Mouse (Mus musculus) brain, embryonic 14.5 days (tissue): ENCODE measurements at regions not wholly inside any gene's neighbourhood (a gene's known extent, or its start where the extent isn't known, plus 50 kb on each side); places are given as distances from the start of the nearest gene placed in this dataset.

ENCODE experiments used
- DNase-seq: peaks from one replicate; pipeline ENCODE4 v3.0.0-alpha.2; 2011; ENCODE audit warnings: low read depth
- CTCF ChIP-seq: fragments of 200-500 bp; IDR thresholded peaks from 2 replicates; pipeline ENCODE4 v1.5.1; 2012; ENCODE audit warnings: inconsistent platforms, mild to moderate bottlenecking, moderate library complexity, borderline replicate concordance; ENCODE audit not compliant: insufficient read depth, insufficient read length; ENCODE audit errors: extremely low read depth
- POLR2A ChIP-seq: fragments of 200-500 bp; IDR thresholded peaks from 2 replicates; pipeline ENCODE4 v1.6.1; 2012; ENCODE audit warnings: mild to moderate bottlenecking, inconsistent platforms, borderline replicate concordance; ENCODE audit not compliant: poor library complexity, insufficient read depth, insufficient read length, severe bottlenecking; ENCODE audit errors: extremely low read depth

DNA sequence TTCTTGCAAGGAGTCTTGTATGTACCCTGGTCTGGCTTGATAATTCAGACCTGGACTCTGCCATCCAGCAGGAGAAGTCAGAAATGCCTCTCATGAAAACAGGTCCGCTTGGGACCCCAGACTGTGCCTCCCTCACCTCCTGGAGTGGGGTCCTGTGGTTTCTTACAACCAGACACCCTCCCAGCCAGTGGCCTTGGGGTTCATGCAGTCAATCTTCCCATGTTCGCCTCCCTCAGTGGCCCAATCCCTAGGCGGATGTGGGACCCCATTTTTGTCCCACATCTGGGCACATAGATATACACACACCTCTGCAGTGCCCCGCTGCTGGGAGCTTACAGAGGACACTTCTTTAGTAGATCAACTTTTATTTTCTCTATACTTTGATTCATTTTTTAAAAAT lies 217.7 kb downstream of the Lrfn2 start:
- no peak for DNase-seq
- no peak for TF ChIP-seq CTCF
- no peak for TF ChIP-seq POLR2A

DNA sequence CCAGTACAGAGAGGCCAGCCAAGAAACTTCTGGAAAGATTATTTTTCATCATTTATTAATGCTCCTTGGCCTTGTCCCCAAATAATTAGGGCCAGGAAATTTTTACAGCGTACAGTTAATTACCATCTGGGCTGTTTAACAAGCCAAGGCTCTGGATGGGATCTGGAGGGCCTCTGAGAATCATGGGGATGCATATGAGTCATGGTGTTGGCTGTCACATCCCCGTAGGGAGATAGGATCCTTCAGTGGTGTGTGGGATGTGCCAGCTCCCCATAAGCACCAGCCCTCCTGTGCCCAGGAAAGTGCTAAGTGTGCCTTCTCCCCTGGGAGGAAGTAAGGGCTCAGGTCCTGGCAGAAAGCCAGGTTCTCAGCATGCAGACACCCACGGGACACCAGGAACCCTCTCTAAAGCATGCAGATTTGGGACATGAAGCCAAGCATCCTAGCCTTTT lies 218.8 kb downstream of the Lrfn2 start:
- TF ChIP-seq POLR2A, result no peak
- no peak for TF ChIP-seq CTCF
- DNase-seq, result peak; percentile 63

DNA sequence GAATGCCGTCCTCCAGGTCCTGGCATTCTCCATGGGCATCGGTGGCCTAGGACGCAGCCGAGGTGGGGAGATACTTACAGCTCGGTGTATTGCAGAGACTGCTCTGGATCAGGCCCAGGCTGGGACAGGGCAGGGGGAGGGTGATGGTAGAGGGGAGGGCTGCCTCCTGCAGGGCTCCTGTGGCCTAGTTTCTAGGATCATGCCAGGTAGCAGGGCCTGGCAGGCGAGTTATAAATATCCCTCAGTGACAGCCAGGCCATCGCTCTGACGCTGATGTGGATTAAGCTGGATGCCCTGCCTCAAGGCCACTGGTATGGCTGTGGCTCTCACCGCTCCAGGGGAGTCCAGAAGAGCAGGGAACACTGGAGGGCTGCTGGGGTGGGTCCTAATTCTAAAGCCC lies 221.8 kb downstream of the Lrfn2 start:
- no peak for DNase-seq
- no peak for TF ChIP-seq CTCF
- TF ChIP-seq POLR2A, result no peak

DNA sequence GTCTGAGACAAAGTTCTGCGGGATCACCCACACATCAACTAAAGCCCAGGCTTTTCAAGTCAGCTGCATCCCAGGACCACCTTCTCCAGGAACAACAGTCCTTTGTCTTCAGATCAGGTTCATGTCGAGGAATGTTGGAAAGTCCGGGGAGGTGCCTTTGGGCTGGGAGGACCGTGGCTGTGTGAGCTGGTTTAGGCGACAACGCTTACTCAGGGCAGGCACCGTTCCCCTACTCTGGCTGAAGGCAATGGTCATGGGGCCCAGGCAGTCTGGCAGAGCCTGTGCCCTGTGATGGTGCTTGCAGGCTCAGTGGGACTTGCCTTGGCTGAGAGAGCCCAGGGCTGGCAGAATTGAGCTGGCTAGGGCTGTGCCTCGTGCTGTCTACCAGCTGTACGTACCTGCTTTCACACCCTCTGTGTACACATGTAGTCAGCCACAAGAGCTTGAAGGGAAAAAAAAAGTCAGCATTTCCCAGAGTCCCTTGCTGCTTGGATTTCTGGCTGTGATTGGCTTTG lies 222.9 kb downstream of the Lrfn2 start:
- no peak for DNase-seq
- TF ChIP-seq CTCF, result no peak
- TF ChIP-seq POLR2A, result no peak

DNA sequence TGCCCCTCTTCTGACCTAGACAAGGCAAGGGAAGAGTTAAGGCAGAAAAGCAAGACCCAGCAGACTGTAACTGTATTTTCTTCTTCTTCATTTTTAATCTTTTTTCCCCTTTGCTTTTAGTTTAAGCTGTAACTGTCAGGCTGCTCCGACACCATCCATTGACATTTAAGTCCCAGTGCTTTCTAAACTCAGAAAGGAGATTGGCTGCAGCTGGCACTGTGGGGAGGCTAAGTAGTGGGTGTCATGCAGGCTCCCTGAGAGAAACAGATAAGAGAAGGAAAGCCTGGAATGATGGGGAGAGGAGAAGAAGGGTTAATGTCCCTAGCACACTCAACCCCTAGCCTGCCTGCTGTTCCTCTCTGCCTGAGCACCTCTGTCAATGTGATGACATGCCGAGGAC lies 225.4 kb downstream of the Lrfn2 start:
- TF ChIP-seq POLR2A, result no peak
- no peak for TF ChIP-seq CTCF
- no peak for DNase-seq

DNA sequence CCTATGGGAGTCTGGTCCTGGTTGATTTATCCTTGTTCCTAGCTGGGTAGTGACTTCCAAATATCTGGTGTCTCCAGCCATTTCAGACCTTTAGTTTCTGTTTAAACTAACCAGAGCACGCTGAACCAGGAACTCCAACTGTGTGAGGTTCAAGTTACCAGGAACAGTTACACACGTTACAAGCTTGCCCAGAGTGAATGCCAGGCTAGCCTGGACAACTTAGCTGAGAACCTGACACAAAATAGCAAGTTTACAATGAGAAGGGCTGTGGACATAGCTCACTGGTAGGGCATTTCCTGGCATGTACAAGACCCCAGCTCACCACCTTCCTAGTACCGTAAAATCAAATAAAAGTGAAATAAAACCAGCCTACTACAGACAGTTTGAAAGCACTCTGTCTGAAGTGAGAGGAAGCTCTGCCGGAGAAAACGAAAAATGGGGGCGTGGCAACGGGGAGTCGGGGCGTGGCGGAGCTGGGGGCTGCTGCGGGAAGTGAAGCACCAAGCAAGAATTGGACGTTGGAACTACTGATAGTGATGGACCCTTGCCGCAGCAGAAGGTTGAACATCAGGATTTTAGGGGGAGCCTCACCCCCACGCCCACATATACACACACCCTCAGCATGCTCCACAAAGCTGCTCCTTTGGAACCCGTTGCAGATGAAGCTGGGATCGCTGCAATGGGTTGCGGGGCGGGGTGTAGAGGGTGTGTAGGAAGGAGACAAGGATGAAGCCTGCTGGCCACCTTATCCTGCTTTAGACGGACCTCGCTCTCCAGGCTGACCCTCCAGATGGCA lies 239.3 kb downstream of the Lrfn2 start:
- TF ChIP-seq POLR2A, result no peak
- no peak for TF ChIP-seq CTCF
- peak; percentile 57 for DNase-seq

DNA sequence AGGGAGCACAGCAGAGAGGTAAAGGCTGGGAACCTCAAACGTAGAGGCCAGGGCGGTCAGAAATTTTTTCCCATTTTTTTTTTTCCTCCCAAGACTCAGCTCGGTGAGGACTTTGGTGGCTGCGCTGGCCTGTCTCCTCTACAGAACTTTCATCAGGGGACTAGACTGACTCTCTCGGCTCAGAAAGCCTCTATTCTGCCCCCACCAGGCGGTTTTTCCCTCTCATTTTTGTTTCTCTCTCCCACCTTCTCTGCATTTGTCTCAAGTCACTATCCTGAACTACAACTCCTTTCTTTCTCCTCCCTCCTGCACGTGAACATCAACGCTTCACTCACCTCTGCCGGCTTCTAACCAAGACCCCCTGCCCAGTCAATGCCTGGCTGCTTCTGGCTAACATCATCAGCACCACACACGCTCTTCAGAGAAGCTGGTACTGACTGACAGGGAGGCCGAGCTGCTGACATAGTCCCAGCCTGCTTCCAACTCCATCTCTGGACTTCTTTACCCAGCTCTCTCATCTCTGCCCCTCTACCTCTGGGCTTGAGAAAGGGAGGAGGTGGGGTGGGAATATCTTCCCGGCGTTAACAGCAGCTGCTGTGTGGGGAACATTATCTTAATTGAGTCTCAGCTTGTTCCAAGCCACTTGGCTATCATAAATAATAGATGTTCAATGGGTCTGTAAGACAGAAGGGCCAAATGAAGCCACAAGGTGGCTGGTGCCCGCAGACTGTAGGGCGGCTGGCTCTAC lies 240.0 kb downstream of the Lrfn2 start:
- TF ChIP-seq POLR2A (no peak), CTCF (no peak; the same call in 1 of the 2 replicates)
- DNase-seq, result peak; percentile 52

DNA sequence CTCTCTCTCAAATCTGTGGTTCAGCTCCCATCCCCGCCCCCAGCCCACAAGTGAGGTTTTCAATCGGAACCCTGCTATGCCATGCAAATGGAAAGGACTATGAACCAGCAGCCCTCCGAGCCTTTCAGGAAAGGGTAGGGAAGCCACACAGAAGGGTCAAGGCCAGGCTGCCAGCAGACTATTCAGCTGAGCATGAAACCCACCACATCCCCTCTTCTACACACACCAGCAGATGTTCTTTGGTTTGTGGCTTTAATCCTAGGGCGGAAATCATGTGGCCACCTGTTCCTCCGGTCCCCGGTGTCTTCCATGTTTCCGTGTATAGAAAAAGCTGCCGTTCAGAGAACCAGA lies 240.6 kb downstream of the Lrfn2 start:
- TF ChIP-seq POLR2A (no peak), CTCF (no peak)
- no peak for DNase-seq

DNA sequence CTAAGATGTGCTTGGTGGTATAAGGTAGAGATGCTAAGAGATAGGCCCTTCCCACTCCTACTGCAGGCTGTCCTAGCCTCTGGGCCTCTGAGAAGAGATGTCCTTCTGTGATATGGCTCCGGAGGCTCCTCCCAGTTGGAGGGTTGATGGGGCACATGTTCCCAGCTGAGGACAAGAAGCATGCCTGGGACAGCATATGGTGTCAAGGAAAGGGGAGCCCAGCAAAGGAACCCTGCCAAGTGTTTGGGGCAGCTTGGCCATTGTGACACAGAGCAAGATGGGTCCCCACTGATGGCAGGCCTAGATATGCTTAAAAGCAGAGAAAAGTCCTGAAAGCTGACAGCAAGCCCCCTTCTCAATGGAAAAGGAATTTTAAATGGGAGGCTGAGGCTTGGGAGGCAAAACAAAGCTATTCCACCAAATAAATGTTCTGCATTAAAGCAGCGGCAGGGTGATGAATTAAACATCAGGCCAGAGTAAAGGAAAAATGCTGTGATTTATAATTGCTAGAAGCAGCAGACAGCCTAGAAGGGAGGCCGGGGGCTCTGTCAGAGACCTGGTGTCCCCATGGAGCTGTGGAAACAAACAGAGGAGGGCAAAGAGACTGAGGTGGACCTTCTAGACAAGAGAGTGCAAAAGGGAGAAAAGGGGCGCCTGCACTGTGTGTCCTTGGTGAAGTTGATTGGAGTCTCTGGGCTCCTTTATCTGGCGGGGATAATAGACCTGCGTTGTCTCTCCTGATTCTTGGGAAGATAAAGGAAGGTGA lies 246.0 kb downstream of the Lrfn2 start:
- TF ChIP-seq CTCF (no peak), POLR2A (no peak)
- peak; percentile 64 for DNase-seq

DNA sequence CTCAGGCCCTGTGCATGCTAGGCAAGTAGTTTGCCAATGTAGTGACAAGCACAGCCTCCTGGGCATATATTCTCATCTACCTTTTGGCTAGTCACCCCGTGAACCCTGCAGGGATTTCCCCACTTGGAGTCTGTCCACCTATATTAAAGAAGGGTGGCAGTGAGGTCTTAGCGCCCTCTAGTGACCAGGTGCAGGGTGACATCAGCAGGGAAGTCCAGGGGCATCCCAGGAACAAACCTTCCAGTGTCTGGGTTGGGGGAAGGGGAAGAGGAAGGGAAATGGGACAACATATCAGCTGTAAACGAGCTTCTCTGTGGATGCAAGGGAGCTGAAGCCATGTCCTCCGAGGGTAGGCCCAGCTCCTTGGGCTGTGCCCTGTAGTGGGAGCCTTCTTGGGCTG lies 245.7 kb upstream of the Mocs1 start:
- DNase-seq, result peak; percentile 50
- no peak for TF ChIP-seq POLR2A
- peak; percentile 75 for TF ChIP-seq CTCF

DNA sequence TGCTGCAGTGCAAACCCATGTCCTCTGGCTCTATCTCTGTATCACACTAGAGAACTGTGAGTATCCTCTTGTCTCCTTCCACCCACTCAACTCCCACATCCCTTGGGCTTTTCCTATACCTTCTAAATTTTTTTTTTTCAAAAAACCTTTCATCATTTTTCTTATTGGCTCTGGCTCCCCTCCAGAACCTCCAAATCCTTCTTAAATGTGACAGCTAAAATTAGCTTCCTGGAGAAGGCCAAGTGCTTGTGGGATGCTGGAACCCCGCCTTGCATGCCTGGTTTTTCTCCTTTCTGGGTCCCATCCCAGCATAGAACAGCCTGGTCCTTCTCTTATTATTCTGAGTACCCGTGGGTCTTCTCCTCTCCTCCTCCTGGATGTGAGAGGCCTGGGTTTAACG lies 244.2 kb upstream of the Mocs1 start:
- TF ChIP-seq POLR2A (no peak), CTCF (no peak)

DNA sequence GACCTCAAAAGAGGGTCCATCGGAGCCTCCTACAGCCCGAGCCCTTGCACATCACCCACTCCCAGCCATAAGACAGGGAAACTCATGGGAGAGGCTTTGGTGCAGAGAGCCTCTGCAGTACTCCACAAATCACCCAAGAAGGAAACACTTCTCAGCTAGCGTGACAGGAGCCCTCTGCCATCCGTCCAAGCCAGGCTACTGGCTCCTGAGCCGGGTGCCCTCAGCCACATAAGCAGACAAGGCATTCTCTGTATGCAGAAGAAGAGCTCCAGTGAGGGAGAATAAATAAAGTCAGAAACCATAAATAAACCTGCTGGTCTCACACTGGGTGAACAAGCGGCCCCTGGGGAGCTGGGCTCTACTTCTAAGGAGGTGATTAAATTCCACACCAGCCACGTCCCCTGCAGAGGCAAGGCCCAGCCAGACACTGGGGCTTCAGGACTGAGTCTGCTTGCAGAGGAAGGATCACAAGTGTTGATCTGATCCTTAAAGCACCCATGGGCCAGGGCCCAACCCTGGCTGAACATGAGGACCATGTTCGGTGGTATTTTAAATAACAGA lies 243.0 kb upstream of the Mocs1 start:
- no peak for DNase-seq
- TF ChIP-seq POLR2A, result no peak
- no peak for TF ChIP-seq CTCF

More for the DNA sequence above, 244.2 kb upstream of the Mocs1 start:
- DNase-seq, result no peak
